Mouse (Mus musculus) midbrain, postnatal 0 days (tissue): Measurements from ENCODE around the gene Man1c1. TPM values are rescaled to one million over a fixed set of nuclear protein-coding genes. Genes with fewer than 3 reads are reported as not detected.

Experiments
- ATAC-seq: fragments of 200-750 bp; cut with Nextera tagmentation; 2 replicates; pipeline ENCODE4 v1.8.0; 2017; ENCODE audit warnings: moderate number of reproducible peaks, mild to moderate bottlenecking, moderate TSS enrichment, moderate library complexity; ENCODE audit not compliant: low FRiP score
- DNase-seq: peaks from one replicate; pipeline ENCODE4 v3.0.0-alpha.2; 2015; ENCODE audit warnings: low spot score
- H3K27ac ChIP-seq: fragments of 300-500 bp; sonication (generic); 2 replicates; pipeline ENCODE4 v1.5.1; 2014; ENCODE audit warnings: low read depth, mild to moderate bottlenecking, low read length, mixed read lengths
- H3K27me3 ChIP-seq: fragments of 300-500 bp; sonication (generic); 2 replicates; pipeline ENCODE4 v1.6.1; 2014; ENCODE audit warnings: low read length, control low read depth, mixed read lengths; ENCODE audit not compliant: insufficient read depth
- H3K36me3 ChIP-seq: fragments of 300-500 bp; sonication (generic); 2 replicates; pipeline ENCODE4 v1.6.1; 2014; ENCODE audit warnings: low read length, control low read depth, mixed read lengths; ENCODE audit not compliant: insufficient read depth
- H3K4me1 ChIP-seq: fragments of 300-500 bp; sonication (generic); 2 replicates; pipeline ENCODE4 v1.6.1; 2014; ENCODE audit warnings: mild to moderate bottlenecking, control low read depth, antibody characterized with exemption, low read length, mixed read lengths; ENCODE audit not compliant: insufficient read depth
- H3K4me2 ChIP-seq: fragments of 300-500 bp; sonication (generic); 2 replicates; pipeline ENCODE4 v1.6.1; 2014; ENCODE audit warnings: low read depth, mild to moderate bottlenecking, low read length, mixed read lengths; ENCODE audit not compliant: poor library complexity, severe bottlenecking
- H3K4me3 ChIP-seq: fragments of 300-500 bp; sonication (generic); 2 replicates; pipeline ENCODE4 v1.5.1; 2014; ENCODE audit warnings: low read depth, mild to moderate bottlenecking, low read length, moderate library complexity
- H3K9ac ChIP-seq: fragments of 300-500 bp; sonication (generic); replicated peaks from 2 replicates; pipeline ENCODE4 v1.6.1; 2014; ENCODE audit warnings: mild to moderate bottlenecking, low read length, moderate library complexity, mixed read lengths; ENCODE audit not compliant: poor library complexity, severe bottlenecking
- H3K9me3 ChIP-seq: fragments of 300-500 bp; sonication (generic); 2 replicates; pipeline ENCODE4 v1.6.1; 2016; ENCODE audit warnings: low read length, control low read depth
- CTCF ChIP-seq: IDR thresholded peaks from 2 replicates; pipeline ENCODE4 v1.5.1; 2016; ENCODE audit warnings: antibody characterized with exemption, mild to moderate bottlenecking
- WGBS: fragments of 180-500 bp; shearing (Covaris S2); extraction: QIAGEN DNeasy Blood & Tissue Kit; methylation state at CpG from one replicate; pipeline ENCODE4 v1.1.7; 2014; 5-methylcytosine and 5-hydroxymethylcytosine counted together
- polyA plus RNA-seq: library from polyadenylated mRNA; unstranded; fragments of >200 nt; fragmentation: Nextera tagmentation; extraction: Ambion mirVana; gene quantifications from 2 replicates; pipeline ENCODE4 v1.2.1, GENCODE M21; 2015
- total RNA-seq: library from RNA; depleted of rRNA; stranded (reverse); fragments of >200 nt; gene quantifications from 2 replicates; pipeline ENCODE4 v1.2.3, GENCODE M21; 2014

Gene Man1c1
- total and polyA plus RNA-seq, 2 experiments from 2014 or later = 3.4 to 28.7 TPM

- Histone ChIP-seq H3K36me3 (no peaks in the 10 kb centered on the region), H3K4me3 (no peak overlapping the region), H3K4me1 (no peaks in the 10 kb centered on the region), H3K9me3 (no peaks in the 10 kb centered on the region), H3K4me2 (no peak overlapping the region), H3K27me3 (no peaks in the 10 kb centered on the region), H3K9ac (no peak overlapping the region), H3K27ac (no peak overlapping the region)
- ATAC-seq = no peak
- DNase-seq = no peak
- no peak for TF ChIP-seq CTCF
- 80% methylated on average over 5 of the region's 5 CpGs for WGBS
Measured at GRCm38 (mm10) chr4:134578407-134578806, 125.7 kb downstream of the Man1c1 start.

- no peaks in the 10 kb centered on the region for H3K36me3 ChIP-seq
- ATAC-seq (no peak), DNase-seq (no peak)
- no peaks in the 10 kb centered on the region for H3K27me3 ChIP-seq
- no peak overlapping the region for H3K4me3 ChIP-seq
- WGBS = 84% methylated on average over 2 of the region's 2 CpGs
- H3K4me1 ChIP-seq = no peaks in the 10 kb centered on the region
- no peak for TF ChIP-seq CTCF
- no peak overlapping the region for H3K27ac ChIP-seq
- H3K4me2 ChIP-seq = no peak overlapping the region
- H3K9ac ChIP-seq = no peak overlapping the region
- H3K9me3 ChIP-seq = no peaks in the 10 kb centered on the region
Measured at GRCm38 (mm10) chr4:134577281-134577680, 126.8 kb downstream of the Man1c1 start.

DNA sequence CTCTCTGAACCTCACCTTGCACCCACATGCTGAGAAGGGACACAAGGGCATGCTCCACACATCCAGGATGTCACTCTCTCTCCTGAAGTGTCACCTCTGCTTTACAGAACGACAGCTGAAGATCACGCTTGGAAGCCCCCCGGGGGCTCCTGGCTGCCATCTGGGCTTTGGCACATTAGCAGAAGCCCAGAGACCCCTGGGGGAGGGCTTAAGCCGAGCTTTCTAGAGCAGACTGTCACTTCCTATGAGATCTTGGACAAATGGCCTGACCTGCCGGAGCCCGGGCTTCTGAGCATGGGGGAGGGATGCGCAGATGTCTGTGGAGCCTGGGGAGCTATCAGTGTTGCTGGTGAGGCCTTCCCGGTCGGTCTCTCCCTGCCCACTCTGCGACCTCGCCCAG is 128.6 kb downstream of the Man1c1 start:
- no peaks in the 10 kb centered on the region for H3K4me1 ChIP-seq
- H3K27me3 ChIP-seq = no peaks in the 10 kb centered on the region
- no peak for TF ChIP-seq CTCF
- no peak overlapping the region for H3K27ac ChIP-seq
- 38% methylated on average over 11 of the region's 11 CpGs for WGBS
- no peak for ATAC-seq
- peak; percentile 57 for DNase-seq
- H3K4me2 ChIP-seq = no peak overlapping the region
- no peak overlapping the region for H3K9ac ChIP-seq
- no peaks in the 10 kb centered on the region for H3K9me3 ChIP-seq
- no peak overlapping the region for H3K4me3 ChIP-seq
- no peaks in the 10 kb centered on the region for H3K36me3 ChIP-seq

GRCm38 (mm10) chr4:134572449-134573300 is 131.4 kb downstream of the Man1c1 start:
- no peaks in the 10 kb centered on the region for H3K4me1 ChIP-seq
- ATAC-seq (0 out of 2 replicates have a peak, but pooled peaks have one; percentile 17), DNase-seq (no peak)
- no peaks in the 10 kb centered on the region for H3K36me3 ChIP-seq
- H3K9ac ChIP-seq = no peak overlapping the region
- H3K27ac ChIP-seq = no peak overlapping the region; the same call in 1 of the 2 replicates
- no peak overlapping the region for H3K4me2 ChIP-seq
- H3K9me3 ChIP-seq = no peaks in the 10 kb centered on the region
- 67% methylated on average over 24 of the region's 24 CpGs for WGBS
- no peak overlapping the region for H3K4me3 ChIP-seq
- no peaks in the 10 kb centered on the region for H3K27me3 ChIP-seq
- TF ChIP-seq CTCF = no peak

DNA sequence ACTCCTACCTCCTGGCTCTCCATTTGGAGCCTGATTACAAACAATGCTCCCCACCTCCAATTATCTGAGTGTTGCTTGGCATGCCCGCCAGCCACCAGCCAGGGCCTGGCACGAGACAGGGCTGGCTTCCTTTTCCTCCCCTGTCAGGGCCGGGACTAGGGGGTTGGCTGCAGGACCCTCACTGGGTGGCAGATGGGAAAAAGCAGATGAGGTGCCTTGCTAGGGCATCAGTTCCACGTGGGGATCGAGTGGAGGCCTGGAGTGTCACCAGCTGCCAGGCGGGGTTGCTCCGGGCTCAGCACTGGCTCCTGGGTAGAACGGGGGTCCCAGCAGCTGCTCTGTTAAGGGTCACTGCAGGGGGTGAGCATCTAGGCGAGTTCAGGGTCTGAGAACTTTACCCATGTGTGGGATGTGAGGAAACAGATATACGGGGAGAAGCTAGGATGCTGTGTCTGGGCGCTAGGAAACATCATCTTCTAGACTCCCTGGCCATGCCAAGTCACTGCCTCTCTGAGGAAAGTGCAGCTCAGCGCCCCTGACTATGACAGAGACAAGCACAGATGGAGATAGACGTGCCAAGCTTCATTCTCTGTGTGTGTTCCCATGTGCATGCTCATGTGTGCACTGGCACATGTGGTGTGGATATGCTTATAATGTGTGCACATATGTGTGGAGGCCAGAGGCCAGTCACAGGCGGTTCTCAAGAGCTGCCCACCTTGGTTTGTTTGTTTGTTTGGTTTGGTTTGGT is 133.2 kb downstream of the Man1c1 start:
- no peaks in the 10 kb centered on the region for H3K9me3 ChIP-seq
- TF ChIP-seq CTCF = no peak
- H3K4me2 ChIP-seq = no peak overlapping the region
- H3K4me3 ChIP-seq = no peak overlapping the region
- 56% methylated on average over 14 of the region's 14 CpGs for WGBS
- H3K9ac ChIP-seq = no peak overlapping the region
- no peak; the same call in 1 of the 2 replicates for ATAC-seq
- DNase-seq = peak; percentile 68
- H3K27me3 ChIP-seq = no peaks in the 10 kb centered on the region
- no peak overlapping the region for H3K27ac ChIP-seq
- H3K4me1 ChIP-seq = no peaks in the 10 kb centered on the region
- no peaks in the 10 kb centered on the region for H3K36me3 ChIP-seq

DNA sequence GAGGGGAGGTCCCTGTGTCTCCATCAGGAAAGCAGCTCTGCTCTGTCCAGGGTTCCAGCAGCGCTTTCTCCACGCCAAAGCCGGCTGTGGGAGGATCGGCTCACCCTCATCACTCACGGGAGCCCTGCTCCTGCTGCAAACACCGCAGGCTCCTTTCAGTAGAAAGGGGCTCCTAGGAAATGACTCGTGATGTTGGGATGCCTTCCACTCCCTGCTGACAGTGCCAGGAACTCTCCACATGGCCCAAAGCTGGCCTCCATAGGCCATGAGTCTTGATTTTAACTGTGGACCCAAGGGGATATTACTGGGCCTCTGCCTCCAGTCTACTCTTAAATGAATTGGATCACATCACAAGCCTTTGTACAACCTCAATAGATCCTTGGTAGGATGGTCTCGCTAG is 134.3 kb downstream of the Man1c1 start:
- no peak overlapping the region for H3K27ac ChIP-seq
- 81% methylated on average over 8 of the region's 8 CpGs for WGBS
- no peak overlapping the region for H3K4me3 ChIP-seq
- H3K36me3 ChIP-seq = no peaks in the 10 kb centered on the region; the same call in 1 of the 2 replicates
- H3K9ac ChIP-seq = no peak overlapping the region
- H3K27me3 ChIP-seq = no peaks in the 10 kb centered on the region
- ATAC-seq (no peak), DNase-seq (no peak)
- H3K9me3 ChIP-seq = no peaks in the 10 kb centered on the region
- no peak for TF ChIP-seq CTCF
- H3K4me1 ChIP-seq = no peaks in the 10 kb centered on the region
- H3K4me2 ChIP-seq = no peak overlapping the region
